Mouse (Mus musculus): ENCODE results near the gene Gm36210.

DNA sequence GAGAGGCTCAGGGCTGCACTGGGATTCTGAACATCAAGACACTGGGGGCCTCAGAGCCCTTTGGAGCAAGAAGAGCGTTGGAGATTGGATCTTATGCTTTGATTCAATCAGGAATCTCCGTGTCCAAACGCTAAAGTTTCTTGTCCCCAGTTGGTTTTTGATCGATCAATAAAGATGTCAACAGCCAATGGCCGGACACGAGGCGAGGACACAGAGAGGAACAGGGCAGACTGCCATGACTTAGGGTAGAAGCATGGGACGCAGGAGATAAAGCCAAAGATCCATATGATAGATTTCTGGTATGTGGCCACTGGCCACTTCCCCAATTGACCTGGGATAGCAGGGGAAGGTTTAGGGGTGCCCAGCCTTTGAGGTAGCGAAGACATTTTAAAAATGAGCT lies 49.8 kb downstream of the Gm36210 start:
- no peak for TF ChIP-seq CTCF (IDR thresholded peaks at IDR 0.05; ENCODE audit: low read depth)
- no peak for TF ChIP-seq EP300 (IDR thresholded peaks at IDR 0.05; ENCODE audit: low read depth)

Data from liver, postnatal 0 days (tissue).